Mouse (Mus musculus) lung, postnatal 14 days (tissue): ENCODE measurements at regions not wholly inside any gene's neighbourhood (a gene's known extent, or its start where the extent isn't known, plus 50 kb on each side); places are given as distances from the start of the nearest gene placed in this dataset.
A peak's percentile ranks its signal among the peaks of the same experiment; 100 is the strongest.

Experiments used
- DNase-seq: peaks from one replicate; pipeline ENCODE4 v3.0.0; 2021

DNA sequence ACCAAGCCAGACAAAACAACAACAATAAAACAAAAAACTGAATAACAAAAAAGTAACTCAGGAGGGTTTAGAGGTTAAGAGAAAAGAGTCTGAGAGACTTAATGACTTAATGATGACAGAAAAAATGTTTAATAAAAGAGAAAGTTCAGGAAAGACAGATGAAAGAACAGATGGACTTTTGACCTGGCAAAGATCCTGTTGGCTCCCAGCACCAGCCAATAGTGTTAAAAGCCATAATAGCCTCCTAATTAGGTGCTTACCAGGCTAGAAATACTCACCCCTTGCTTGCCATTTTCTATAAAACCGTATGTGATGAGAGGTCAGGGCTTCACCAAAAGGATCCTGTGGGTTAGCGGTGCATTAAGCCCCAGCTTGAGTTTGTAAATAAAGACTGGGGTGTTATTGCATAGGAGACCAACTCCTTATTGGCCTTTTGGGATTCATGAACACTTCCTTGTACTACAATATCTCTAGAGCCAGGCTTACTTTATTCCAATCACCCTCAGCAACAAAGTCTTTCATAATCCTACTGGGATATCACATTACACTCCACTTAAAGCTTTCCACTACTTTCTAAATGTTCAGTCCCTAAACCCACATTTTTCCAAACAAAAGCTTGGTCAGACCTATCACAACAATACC lies 282.1 kb upstream of the Rasa1 start:
- no peak for DNase-seq

DNA sequence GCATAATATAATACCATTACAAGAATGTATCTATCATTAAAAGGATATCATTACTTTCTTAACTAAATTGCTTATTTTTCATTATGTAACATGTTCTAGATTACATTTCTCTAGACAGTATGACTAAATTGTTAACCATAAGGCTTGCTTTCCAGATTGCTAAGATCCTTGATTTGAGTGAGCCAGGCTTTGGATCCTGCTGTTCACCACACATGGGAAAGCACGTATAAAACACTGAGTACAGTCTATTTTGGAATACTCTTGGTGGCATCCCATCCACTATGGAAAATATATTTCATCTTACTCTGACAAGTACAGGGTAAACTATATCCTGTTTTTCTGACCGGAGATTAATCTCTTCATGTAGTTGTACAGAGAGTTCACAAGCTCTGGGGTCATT lies 268.9 kb upstream of the Rasa1 start:
- no peak for DNase-seq

DNA sequence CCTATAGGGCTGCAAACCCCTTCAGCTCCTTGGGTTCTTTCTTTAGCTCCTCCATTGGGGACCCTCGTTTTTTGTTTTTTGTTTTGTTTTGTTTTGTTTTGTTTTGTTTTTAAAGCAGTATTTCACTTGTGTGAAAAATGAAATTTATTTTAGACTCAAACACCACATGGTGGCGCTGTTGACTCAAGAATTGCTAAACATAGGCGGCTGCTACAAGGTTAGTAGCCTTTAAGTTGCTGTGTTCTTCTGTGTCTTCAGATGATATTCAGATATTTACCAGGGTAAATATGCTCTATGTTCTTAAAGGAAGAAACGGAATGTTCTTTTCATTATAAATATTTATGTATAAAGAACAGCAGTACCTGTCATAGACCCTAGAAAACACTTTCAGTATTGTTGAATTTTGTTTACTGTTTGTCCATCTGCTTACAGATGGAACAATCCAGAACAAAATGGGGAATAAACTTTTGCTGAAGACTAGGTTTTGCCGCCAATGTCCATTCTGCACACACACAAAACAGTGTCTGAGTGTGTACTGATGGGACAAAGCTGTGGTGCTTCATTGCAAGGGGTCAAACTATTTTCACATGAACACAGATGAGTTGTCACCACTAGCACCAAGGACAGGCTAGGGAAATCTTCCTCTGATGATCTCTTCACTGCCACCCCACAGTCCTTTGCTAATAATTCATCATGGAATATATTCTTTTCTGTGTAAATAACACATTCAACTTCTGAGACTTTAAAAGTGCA lies 267.3 kb upstream of the Rasa1 start:
- DNase-seq = peak; percentile 69

- no peak for DNase-seq
These were observed 264.1 kb upstream of the Rasa1 start for GRCm38 (mm10) chr13:85553072-85553471.

DNA sequence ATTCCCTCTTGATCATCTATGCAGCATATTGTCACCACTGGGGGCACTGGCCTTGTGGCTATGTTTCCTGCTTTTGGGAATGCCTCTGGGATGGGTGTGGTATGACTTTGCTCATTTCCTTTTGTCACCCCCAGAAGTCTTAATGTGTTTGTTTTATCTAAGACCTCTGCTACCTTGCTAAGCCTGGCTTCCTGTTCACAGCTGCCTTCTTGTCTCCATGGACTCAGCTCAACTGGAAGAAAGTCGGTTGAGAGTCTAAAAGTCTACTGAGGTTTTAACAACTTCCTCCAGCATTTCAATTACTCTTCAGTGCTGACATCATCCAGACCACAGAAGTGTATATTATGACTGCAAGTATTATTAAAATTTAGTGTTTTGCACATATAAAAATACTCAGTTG lies 220.7 kb upstream of the Rasa1 start:
- no peak for DNase-seq

GRCm38 (mm10) chr13:85508552-85508951 lies 219.6 kb upstream of the Rasa1 start:
- no peak for DNase-seq

DNA sequence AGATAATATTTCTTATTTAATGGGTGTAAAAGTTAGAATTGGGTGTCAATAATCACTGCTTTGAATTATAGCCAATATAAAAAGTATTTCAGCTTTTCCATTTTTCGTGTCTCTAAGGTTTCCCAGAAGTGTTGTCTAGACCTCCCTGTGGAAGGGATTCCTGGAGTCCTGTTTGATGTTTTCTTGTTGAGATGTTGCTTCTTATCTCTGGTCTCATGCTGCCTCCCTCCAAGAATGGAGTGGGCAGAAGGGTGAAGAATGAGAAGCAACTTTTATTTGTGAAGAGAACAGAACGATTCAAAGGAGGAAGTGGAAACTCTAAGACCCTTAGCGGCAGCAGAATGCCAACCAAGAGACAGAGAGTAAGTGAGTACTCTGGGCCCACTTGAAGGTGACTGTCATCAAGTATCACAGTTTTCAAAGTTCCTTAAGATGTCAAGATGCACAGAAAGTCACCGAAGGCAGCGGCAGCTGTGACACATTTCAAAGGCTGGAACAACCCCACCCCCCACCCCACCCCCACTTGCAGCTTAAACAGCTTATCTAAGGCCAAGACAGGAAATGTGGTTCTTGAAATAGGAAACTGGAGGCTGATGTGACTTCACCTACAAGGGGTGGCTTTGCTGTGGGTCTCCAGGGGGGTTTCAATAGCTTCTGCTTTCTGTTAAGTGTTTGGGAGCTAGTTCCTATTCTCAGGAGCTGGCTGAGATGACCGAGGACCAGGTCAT lies 218.6 kb upstream of the Rasa1 start:
- DNase-seq = no peak

GRCm38 (mm10) chr13:85506875-85507274 lies 217.9 kb upstream of the Rasa1 start:
- peak; percentile 1 for DNase-seq

DNA sequence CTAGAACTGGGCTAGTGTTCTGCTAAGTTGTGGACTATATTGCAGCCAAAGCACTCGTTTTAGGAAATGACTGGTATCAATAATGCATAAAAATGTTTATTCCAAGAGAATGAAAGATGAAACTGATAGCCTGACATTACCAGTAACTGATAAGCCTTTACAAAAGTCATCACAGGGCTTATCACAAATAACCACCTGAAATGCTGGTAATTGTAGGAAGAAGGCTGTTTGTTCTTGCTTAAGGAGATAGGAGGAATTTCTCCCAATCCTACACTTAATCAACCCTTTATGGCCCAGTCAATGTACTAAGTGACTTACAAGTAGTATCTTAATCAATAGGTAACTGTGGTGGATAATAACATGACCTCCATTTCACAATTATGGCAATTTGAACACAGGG lies 217.1 kb upstream of the Rasa1 start:
- no peak for DNase-seq

DNA sequence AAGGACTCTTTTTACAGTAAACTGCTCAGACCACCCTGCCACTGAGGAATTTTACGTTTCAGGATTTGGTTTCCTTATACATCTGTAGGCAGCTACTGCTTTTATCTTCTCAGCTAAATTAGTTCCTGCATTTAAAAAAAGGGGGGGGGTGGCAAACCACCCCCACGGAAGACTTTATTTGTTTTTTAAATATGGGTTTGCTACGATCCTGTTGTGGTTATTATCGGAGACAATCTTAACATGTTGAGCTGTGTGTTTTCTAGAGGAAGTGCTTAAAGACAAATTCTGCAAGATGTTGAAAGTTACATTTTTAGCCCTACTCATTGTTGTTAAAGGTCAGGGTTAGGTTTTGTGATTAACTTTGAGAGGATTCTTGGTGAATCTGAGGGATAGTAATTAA lies 216.1 kb upstream of the Rasa1 start:
- no peak for DNase-seq

DNA sequence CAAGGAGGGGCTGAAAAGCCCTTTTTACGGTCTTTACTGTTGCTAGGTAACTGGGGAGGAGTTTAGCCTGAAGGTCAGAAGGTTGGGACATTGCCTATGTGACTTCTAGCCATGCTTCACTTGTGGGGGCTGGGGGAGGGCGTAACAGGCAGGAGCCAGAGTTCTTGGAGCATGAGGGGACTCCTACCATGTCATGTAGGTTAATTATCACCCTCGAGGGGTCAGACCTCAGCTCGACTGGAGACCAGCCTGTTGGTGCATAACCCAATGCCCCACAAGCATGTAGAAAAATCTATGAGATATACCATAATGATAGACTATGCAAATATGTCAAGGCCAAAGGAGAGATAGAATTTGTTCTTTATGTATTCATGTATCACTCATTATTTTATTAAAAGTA lies 215.1 kb upstream of the Rasa1 start:
- DNase-seq = no peak

- DNase-seq = no peak
These were observed 209.8 kb upstream of the Rasa1 start for GRCm38 (mm10) chr13:85498696-85499095.

DNA sequence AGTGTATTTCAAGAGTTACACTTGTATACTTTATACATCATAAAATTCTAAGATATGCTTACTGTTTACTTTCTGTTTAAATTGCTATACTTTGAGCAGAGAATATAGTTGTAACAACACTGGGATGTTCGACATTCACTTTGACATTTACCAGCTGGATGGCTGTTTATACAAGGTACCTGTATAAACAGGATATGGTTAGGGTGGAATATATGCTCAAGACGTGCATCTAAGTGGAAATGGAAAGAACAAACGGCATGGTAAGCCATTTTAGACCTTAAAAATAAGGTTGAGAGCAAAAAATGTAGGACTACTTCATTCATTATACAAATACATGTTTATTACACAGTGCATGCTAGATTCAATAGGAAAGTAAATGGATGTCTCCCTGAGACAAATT lies 195.9 kb upstream of the Rasa1 start:
- DNase-seq = no peak

- DNase-seq = no peak
These were observed 194.4 kb upstream of the Rasa1 start for GRCm38 (mm10) chr13:85483348-85483747.

DNA sequence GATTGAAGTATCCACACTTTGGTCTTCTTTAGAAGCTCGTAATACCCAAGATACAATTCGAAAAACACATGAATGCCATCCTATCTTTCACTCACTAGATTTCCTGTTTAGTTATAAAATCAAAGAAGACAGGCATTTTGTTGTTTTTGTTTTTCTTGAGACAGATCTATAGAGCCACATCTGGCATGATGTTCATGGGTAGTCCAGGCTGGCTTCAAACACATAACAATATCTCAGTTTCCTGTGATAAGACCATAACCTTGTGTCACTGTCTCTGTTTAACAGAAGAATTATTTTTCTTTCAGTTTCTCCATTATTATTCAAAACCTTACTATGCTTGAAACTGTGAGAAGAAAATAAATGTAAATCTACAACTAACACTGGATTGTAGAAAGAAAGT lies 190.5 kb upstream of the Rasa1 start:
- DNase-seq = no peak

- DNase-seq = no peak
These were observed 187.4 kb upstream of the Rasa1 start for GRCm38 (mm10) chr13:85476274-85476846.

- DNase-seq = no peak
These were observed 182.4 kb upstream of the Rasa1 start for GRCm38 (mm10) chr13:85471340-85471739.

- no peak for DNase-seq
These were observed 170.5 kb upstream of the Rasa1 start for GRCm38 (mm10) chr13:85459387-85459786.

DNA sequence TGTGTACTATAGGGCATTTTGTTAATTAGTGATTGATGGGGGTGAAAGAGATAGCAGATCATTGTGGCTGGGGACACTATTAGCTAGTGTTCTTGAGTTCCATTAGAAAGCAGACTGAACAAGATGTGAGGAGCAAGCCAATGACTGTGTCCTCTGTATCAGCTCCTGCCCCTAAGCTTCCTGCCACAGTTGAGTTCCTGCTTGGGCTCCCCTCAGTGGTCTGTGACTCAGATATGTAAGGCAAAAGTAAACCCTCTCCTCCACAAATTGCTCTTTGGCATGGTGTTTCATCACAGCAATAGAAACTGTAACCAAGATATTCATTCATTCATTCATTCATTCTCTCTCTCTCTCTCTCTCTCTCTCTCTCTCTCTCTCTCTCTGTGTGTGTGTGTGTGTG lies 169.7 kb upstream of the Rasa1 start:
- DNase-seq = no peak

GRCm38 (mm10) chr13:85439581-85439980 lies 150.7 kb upstream of the Rasa1 start:
- DNase-seq = no peak

GRCm38 (mm10) chr13:85437875-85438274 lies 148.9 kb upstream of the Rasa1 start:
- no peak for DNase-seq

DNA sequence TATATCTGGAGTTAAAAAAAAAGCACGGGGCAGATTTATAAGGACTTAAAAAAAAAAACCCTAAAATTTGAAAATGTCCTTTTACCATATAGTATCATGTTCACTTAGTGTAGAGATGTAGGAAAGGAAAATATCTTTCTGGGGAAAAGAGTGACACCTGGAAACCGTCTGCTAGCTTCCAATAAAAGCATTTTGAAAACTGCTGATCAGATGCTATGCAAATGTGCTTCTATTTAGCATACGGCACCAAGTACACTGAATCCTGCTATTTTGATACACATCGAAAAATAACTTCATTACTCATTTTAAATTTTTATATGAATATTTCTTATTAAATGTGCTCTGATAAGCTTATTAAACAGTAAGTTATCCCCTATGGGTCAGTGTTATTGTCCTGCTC lies 148.1 kb upstream of the Rasa1 start:
- no peak for DNase-seq

DNA sequence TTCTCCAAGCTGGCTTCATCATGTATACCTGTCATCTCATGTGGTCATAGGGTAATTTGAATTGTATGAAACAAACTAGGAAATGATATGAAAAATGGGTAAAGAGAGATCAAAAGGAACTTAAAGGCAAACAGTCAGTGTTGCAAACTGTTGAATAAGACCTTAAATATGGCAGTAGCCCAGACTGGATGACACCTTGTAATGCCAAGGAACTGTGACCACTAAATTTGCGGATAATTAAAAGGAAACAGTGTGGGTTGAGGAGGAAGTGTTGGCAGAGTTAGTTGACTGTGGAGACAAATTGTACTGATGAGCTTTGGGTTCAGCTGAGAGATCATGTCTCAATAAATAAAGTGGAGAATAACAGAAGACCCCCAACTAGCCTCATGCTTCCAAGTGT lies 147.3 kb upstream of the Rasa1 start:
- DNase-seq = no peak

DNA sequence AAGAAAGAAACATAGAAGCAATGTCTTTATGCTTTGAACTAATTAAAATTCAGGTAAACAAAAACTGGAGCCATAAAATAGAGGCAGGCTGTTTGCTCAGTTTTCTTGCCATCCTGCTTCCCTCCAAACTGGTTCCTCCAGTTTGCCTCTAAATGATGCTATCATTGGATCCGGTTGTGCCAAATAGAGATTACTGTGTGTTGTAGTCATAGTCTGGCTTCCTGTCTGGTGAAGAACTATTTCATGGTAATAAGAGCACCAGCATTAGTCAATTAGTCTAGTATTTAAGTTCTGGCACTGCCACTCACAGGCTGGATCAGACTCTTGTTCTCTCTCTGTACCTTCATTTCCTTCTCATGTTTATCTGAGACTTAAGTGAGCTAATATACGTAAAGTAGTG lies 141.9 kb upstream of the Rasa1 start:
- no peak for DNase-seq
